Mouse (Mus musculus) liver, postnatal 0 days (tissue): ENCODE measurements around the gene Zc3hav1l.

Experiments used
- CTCF ChIP-seq: sonication (generic); IDR thresholded peaks from 2 replicates; pipeline ENCODE4 v1.5.1; 2016; ENCODE audit warnings: antibody characterized with exemption, low read depth
- EP300 ChIP-seq: IDR thresholded peaks from 2 replicates; pipeline ENCODE4 v1.6.1; 2016; ENCODE audit warnings: antibody characterized with exemption, low read depth, mild to moderate bottlenecking

DNA sequence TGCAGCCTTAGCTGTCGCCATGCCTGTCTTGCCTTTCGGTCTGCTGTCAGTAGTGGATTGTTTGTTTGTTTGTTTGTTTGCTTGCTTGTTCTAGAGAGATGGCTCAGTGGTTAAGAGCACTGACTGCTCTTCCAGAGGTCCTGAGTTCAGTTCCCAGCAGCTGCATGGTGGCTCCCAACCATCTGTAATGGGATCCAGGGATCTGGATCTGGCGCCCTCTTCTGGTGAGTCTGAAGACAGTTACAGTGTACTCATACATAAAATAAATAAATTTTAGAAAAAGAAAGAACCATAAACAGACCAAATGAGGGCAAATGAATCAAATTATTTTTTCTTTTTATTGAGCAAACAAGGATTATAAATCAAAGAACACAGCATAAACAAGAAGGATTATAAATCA is 5.9 kb upstream of the Zc3hav1l start:
- TF ChIP-seq CTCF, result peak; percentile 49
- TF ChIP-seq EP300, result no peak
